Mouse (Mus musculus) CH12.LX (cell line): ENCODE measurements around the gene Cmip.

Experiments used
- CTCF ChIP-seq, 2 experiments: IDR thresholded peaks in 1 of 2; conservative IDR thresholded peaks in 1 of 2; 2 replicates each; pipeline ENCODE4 v1.5.1; 2011 to 2012; ENCODE audit warnings: low read depth in 2 of 2, low read length in 2 of 2, improper control_type of control experiment in 1 of 2, inconsistent platforms in 1 of 2, mild to moderate bottlenecking in 1 of 2, moderate library complexity in 1 of 2
- E2F4 ChIP-seq: IDR thresholded peaks from 2 replicates; pipeline ENCODE4 v1.6.1; 2011; ENCODE audit warnings: low read depth, low read length, improper control_type of control experiment; ENCODE audit not compliant: insufficient replicate concordance
- MYC ChIP-seq: IDR thresholded peaks from 2 replicates; pipeline ENCODE4 v1.6.1; 2011; ENCODE audit warnings: low read depth, mild to moderate bottlenecking, improper control_type of control experiment, low read length
- NRF1 ChIP-seq: IDR thresholded peaks from 2 replicates; pipeline ENCODE4 v1.6.1; 2014; ENCODE audit warnings: low read depth, mild to moderate bottlenecking, inconsistent platforms, low read length, improper control_type of control experiment, moderate library complexity
- USF2 ChIP-seq: conservative IDR thresholded peaks from 2 replicates; pipeline ENCODE4 v1.6.1; 2011; ENCODE audit warnings: low read depth, low read length, improper control_type of control experiment

DNA sequence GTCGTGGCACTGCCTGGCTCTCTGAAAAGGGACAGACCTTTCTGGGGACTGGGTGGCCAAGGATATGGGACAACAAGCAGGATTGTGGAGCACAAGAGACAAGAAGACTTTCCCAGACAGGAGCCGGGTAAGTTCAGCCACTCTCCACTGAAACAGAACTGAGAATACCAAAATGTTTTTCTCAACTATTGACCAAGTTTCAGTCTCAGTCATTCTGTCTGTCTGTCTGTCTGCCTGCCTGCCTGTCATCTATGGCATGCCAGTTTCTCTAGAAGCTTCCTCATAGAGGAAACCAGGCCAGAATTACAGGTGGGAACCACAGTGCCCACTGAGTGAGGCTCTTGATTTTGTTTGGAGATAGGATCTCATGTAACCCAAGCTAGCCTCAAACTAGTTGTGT is 39.1 kb upstream of the Cmip start:
- TF ChIP-seq CTCF (conservative IDR thresholded peaks at IDR 0.05 in 1 of 2, IDR thresholded peaks at IDR 0.05 in 1 of 2; ENCODE audit: low read depth in 2 of 2, low read length in 2 of 2) (no peak), E2F4 (no peak), NRF1 (no peak), USF2 (no peak), MYC (no peak)
